Mouse (Mus musculus) thymus, adult 2 months (tissue): ENCODE measurements around the gene Cox19.

Experiments used
- CTCF ChIP-seq: fragments of 200-500 bp; IDR thresholded peaks from 2 replicates; pipeline ENCODE4 v1.5.1; 2012; ENCODE audit warnings: mild to moderate bottlenecking, control low read depth, low read length, moderate library complexity, borderline replicate concordance; ENCODE audit not compliant: control insufficient read depth, poor library complexity, insufficient read depth; ENCODE audit errors: extremely low read depth
- POLR2A ChIP-seq: fragments of 200-500 bp; IDR thresholded peaks from 2 replicates; pipeline ENCODE4 v1.6.1; 2012; ENCODE audit warnings: mild to moderate bottlenecking, low read length, control low read depth, moderate library complexity; ENCODE audit not compliant: control insufficient read depth, poor library complexity, insufficient read depth; ENCODE audit errors: extremely low read depth

- no peak for TF ChIP-seq POLR2A
- TF ChIP-seq CTCF, result no peak
Observed at GRCm38 (mm10) chr5:139398786-139399185, 47.6 kb upstream of the Cox19 start.
